In the genomic region with DNA sequence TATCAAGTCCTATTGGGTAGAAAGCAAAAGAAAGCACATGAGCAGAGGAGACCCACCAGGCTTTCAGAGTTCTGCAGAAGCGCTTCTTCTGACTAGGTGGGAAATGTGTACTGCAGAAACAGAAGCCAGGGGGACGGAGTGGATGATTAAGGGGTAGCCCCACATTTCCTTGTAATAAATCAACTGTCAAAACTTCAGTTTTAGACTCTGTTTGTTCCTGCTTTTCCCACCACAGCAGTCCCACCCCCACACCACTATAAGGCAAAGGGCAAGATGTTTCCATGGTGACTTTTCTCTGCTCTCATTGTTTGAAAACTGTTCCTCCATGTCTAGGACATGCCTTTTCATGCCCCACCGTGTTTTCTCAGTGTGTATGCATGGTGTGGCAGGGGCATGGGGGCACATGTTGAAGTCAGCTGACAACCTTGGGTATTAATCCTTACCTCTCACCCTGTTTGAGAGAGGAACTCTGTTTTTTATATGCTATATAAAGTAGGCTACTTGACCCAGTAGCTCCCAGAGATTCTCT, we compare ENCODE assay signal across 20 mouse cellular contexts.
DNase-seq lines count a peak whose midpoint lies in the region; ATAC-seq and TF ChIP-seq lines count a peak whose summit lies in the region.
"Had no signal": no experiment of that assay in that cellular context is flagged by ENCODE, and none has a peak within 500 bp of the region (broad histone marks: within the 10 kb centered on the region; RNA-seq: fewer than 3 reads in every experiment).

No protein-coding gene starts in this region.

- H3K4me3 ChIP-seq in kidney, postnatal 0 days (replicated peaks; ENCODE audit: low read depth, low read length) = no peak overlapping the region
- no peak overlapping the region for H3K4me3 ChIP-seq in stomach, postnatal 0 days (ENCODE audit: low read depth, low read length)
- H3K4me3 ChIP-seq: embryonic facial prominence, embryonic 13.5 days; forebrain, embryonic 12.5 days; heart, embryonic 10.5 days; hindbrain, embryonic 10.5 days had no signal

- no peaks in the 10 kb centered on the region for H3K36me3 ChIP-seq in kidney, postnatal 0 days (ENCODE audit: insufficient read depth, low read length)
- H3K36me3 ChIP-seq in stomach, postnatal 0 days (ENCODE audit: control insufficient read depth, insufficient read depth, low read length) = no peaks in the 10 kb centered on the region
- H3K36me3 ChIP-seq: embryonic facial prominence, embryonic 13.5 days; forebrain, embryonic 12.5 days; heart, embryonic 10.5 days; hindbrain, embryonic 10.5 days had no signal

- no peak for TF ChIP-seq CTCF in kidney, postnatal 0 days (IDR thresholded peaks at IDR 0.05; ENCODE audit: low read depth)
- no peak for TF ChIP-seq CTCF in stomach, postnatal 0 days (IDR thresholded peaks at IDR 0.05; ENCODE audit: low read depth)

- H3K4me1 ChIP-seq in kidney, postnatal 0 days (replicated peaks; ENCODE audit: insufficient read depth, low read length) = no peaks in the 10 kb centered on the region
- no peaks in the 10 kb centered on the region for H3K4me1 ChIP-seq in stomach, postnatal 0 days (replicated peaks; ENCODE audit: control insufficient read depth, insufficient read depth)

- DNase-seq in kidney, postnatal 0 days (ENCODE audit: low spot score) = peak; percentile 46
- DNase-seq in kidney, postnatal 4 days = no peak
- no peak for DNase-seq in stomach, postnatal 0 days (ENCODE audit: low spot score)
- DNase-seq in frontal cortex, postnatal 10 days (ENCODE audit: low spot score in 2 of 2) = no peak
- no peak for DNase-seq in ovary, adult 18-20 months (ENCODE audit: low spot score)
- DNase-seq: adrenal gland, postnatal 10 days; cerebellum, adult 11 months; cerebellum, adult 8-10 months; cerebellum, postnatal 14 days; gastrocnemius, postnatal 14 days; heart, adult 18-20 months; heart, postnatal 10 days had no signal

- no peak overlapping the region for H3K4me2 ChIP-seq in kidney, postnatal 0 days (ENCODE audit: low read length)
- H3K4me2 ChIP-seq in stomach, postnatal 0 days (replicated peaks; ENCODE audit: low read depth) = no peak overlapping the region
- H3K4me2 ChIP-seq: embryonic facial prominence, embryonic 13.5 days; forebrain, embryonic 12.5 days; hindbrain, embryonic 14.5 days had no signal

- ATAC-seq in kidney, postnatal 0 days (replicated peaks; ENCODE audit: low FRiP score, low read depth) = no peak
- ATAC-seq in common myeloid progenitor, adult 5-6 weeks (replicated peaks; ENCODE audit: low read depth, poor library complexity, severe bottlenecking) = peak; percentile 91
- ATAC-seq in granulocyte monocyte progenitor cell, adult 5-6 weeks (replicated peaks; ENCODE audit: poor library complexity, severe bottlenecking) = peak; percentile 52
- peak; percentile 40 for ATAC-seq in stomach, postnatal 0 days (ENCODE audit: low FRiP score, low TSS enrichment)
- ATAC-seq: forebrain, embryonic 16.5 days had no signal

- 37% methylated on average over 3 of the region's 3 CpGs for WGBS in kidney, postnatal 0 days
- WGBS in stomach, postnatal 0 days = 41% methylated on average over 3 of the region's 3 CpGs

- no peak for TF ChIP-seq EP300 in stomach, postnatal 0 days (optimal IDR thresholded peaks at IDR 0.05)

- H3K27me3 ChIP-seq in kidney, postnatal 0 days (ENCODE audit: insufficient read depth, low read length) = no peaks in the 10 kb centered on the region
- no peaks in the 10 kb centered on the region for H3K27me3 ChIP-seq in stomach, postnatal 0 days (ENCODE audit: control insufficient read depth, insufficient read depth, low read length)
- H3K27me3 ChIP-seq: embryonic facial prominence, embryonic 13.5 days; forebrain, embryonic 12.5 days had no signal

- no peaks in the 10 kb centered on the region for H3K9me3 ChIP-seq in kidney, postnatal 0 days (replicated peaks; ENCODE audit: low read length)
- no peaks in the 10 kb centered on the region for H3K9me3 ChIP-seq in stomach, postnatal 0 days (ENCODE audit: control insufficient read depth, low read length)
- H3K9me3 ChIP-seq: embryonic facial prominence, embryonic 13.5 days; forebrain, embryonic 12.5 days; heart, embryonic 10.5 days; hindbrain, embryonic 10.5 days had no signal

- no peak overlapping the region for H3K9ac ChIP-seq in kidney, postnatal 0 days (ENCODE audit: low read depth, low read length)
- no peak overlapping the region for H3K9ac ChIP-seq in stomach, postnatal 0 days (ENCODE audit: low read length)
- H3K9ac ChIP-seq: embryonic facial prominence, embryonic 13.5 days; forebrain, embryonic 12.5 days; hindbrain, embryonic 14.5 days had no signal

- no peak overlapping the region for H3K27ac ChIP-seq in kidney, postnatal 0 days
- H3K27ac ChIP-seq in stomach, postnatal 0 days (replicated peaks) = no peak overlapping the region
- H3K27ac ChIP-seq: embryonic facial prominence, embryonic 13.5 days; forebrain, embryonic 12.5 days; heart, embryonic 10.5 days; hindbrain, embryonic 10.5 days; hindbrain, embryonic 14.5 days had no signal
